Mouse (Mus musculus) C2C12 (cell line): Measurements from ENCODE around the gene Higd2a. TPM values are rescaled to one million over a fixed set of nuclear protein-coding genes. Genes with fewer than 3 reads are reported as not detected.

Experiments used
- H3K27me3 ChIP-seq: one replicate; pipeline ENCODE4 v1.6.1; 2011; ENCODE audit not compliant: control insufficient read depth, insufficient read depth, insufficient read length
- H3K36me3 ChIP-seq: one replicate; pipeline ENCODE4 v1.6.1; 2011; ENCODE audit not compliant: control insufficient read depth, insufficient read depth
- H3K4me3 ChIP-seq: one replicate; pipeline ENCODE4 v1.5.1; 2011; ENCODE audit warnings: mild to moderate bottlenecking, control low read depth; ENCODE audit not compliant: poor library complexity, insufficient read depth, severe bottlenecking
- H3K79me2 ChIP-seq: one replicate; pipeline ENCODE4 v1.6.1; 2011; ENCODE audit not compliant: control insufficient read depth, insufficient read depth
- H3K79me3 ChIP-seq: one replicate; pipeline ENCODE4 v1.6.1; 2011; ENCODE audit warnings: low read depth, control low read depth
- H3ac ChIP-seq: one replicate; pipeline ENCODE3; 2011; ENCODE audit warnings: low read depth; ENCODE audit not compliant: control insufficient read depth, insufficient read length
- CEBPB ChIP-seq: IDR thresholded peaks from one replicate; pipeline ENCODE4 v1.6.1; 2011; ENCODE audit warnings: low read depth, mild to moderate bottlenecking, control low read depth, moderate library complexity
- CTCF ChIP-seq: IDR thresholded peaks from one replicate; pipeline ENCODE4 v1.5.1; 2011; ENCODE audit not compliant: control insufficient read depth, insufficient read depth, insufficient read length
- FOSL1 ChIP-seq: IDR thresholded peaks from one replicate; pipeline ENCODE4 v1.8.0; 2011; ENCODE audit warnings: mild to moderate bottlenecking, low read length; ENCODE audit not compliant: poor library complexity, insufficient read depth, severe bottlenecking
- MAX ChIP-seq: IDR thresholded peaks from one replicate; pipeline ENCODE4 v1.6.1; 2011; ENCODE audit warnings: mild to moderate bottlenecking, control low read depth
- MYOD1 ChIP-seq: IDR thresholded peaks from one replicate; pipeline ENCODE4 v1.6.1; 2011; ENCODE audit warnings: low read depth; ENCODE audit not compliant: control insufficient read depth, insufficient read length
- MYOG ChIP-seq: IDR thresholded peaks from one replicate; pipeline ENCODE4 v1.6.1; 2011; ENCODE audit not compliant: control insufficient read depth, insufficient read length; ENCODE audit errors: extremely low read depth
- USF1 ChIP-seq: IDR thresholded peaks from one replicate; pipeline ENCODE4 v1.6.1; 2011; ENCODE audit warnings: low read depth, mild to moderate bottlenecking, control low read depth, moderate library complexity
- polyA plus RNA-seq: library from polyadenylated mRNA; unstranded; fragments of >200 nt; fragmentation: generic; extraction: Trizol; gene quantifications from one replicate; pipeline ENCODE4 v1.2.1, GENCODE M21; 2012; ENCODE audit warnings: missing spikeins

Gene Higd2a
- polyA plus RNA-seq, 1 experiment = 144 TPM

DNA sequence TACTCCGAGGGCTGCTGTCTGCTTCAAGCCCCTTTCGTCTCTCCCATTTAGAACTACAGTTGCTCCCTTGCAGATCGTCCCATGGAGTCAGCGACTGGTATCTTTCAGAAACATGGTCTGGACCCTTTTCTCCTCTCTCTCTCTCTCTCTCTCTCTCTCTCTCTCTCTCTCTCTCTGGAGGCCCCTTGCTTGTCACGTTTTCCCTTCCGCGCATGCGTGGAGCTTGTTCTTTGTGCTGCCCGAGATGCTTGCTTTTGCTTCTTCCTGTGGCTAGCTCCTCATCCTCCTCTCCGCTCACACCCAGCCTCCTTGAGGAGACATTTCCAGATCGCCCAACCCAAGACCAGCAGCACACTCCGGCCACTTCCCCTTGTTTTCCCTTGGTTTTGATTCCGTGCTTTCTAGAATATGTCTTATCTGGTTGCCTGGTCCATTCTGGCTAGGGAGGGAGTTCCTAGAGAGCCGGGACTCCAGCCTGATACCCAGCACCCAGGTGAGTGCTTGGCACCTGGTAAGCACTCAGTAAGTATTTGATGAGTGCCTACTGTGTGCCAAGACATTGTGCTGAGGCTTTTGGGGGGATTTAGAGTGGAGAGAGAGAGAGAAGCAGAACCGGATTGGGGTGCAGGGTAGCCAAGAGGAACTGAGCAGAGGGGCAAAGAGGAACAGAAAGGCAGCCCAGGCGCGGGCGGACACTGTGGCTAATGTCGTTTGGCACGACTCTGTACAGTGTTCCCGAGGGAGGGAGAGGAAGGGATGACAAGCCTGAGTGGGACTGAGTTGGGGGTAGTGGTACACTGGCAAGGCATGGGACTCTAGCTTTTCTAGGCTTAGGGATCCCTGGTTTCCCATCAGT lies 12.1 kb upstream of the Higd2a start:
- Histone ChIP-seq H3K79me2 (no peaks in the 10 kb centered on the region), H3ac (no peak overlapping the region), H3K36me3 (peaks cover 19% of the 10 kb centered on the region), H3K79me3 (peaks cover 2% of the 10 kb centered on the region), H3K27me3 (no peaks in the 10 kb centered on the region), H3K4me3 (no peak overlapping the region)
- TF ChIP-seq CTCF (no peak), FOSL1 (no peak), CEBPB (no peak), MYOG (no peak), USF1 (no peak), MAX (no peak), MYOD1 (no peak)

DNA sequence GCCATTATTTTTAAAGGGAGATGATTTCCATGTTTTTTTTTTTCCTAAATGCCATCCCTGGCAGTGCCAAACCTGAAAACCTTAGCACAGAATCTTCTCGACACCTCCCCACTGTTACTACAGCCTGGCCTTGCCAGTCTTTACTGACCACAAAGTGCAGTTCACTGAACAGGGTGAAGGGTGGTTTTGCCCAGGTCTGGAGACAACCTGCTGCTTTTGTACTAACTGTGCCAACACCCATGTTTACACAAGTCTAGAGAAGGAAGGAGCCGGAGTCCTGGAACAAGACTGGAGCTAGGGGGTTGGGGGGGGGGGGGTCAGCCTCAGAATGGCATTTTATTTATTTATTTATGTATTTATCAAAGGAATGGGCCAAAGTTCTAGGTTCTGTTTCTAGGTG lies 8.6 kb upstream of the Higd2a start:
- peaks cover 50% of the 10 kb centered on the region for H3K36me3 ChIP-seq

DNA sequence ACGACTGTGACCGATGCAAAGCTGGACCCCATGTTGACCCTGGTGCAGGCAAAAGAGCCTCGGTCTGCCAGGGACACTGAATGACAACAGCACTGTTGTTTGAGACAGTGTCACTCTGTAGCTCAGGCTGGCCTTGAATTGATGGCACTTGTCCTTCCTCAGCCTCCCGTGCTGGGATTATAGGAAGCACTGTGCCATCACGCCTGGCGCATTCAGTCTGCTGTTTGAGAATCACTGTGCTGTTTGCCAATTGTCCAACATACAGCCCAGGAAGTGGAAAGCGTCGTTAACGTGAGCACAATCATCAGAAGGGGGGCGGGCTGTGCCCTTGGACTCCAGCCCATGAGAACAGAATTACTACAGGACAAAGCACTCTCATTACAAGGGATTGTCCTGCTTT lies 7.9 kb upstream of the Higd2a start:
- TF ChIP-seq FOSL1 (no peak), MYOG (no peak), MYOD1 (no peak), MAX (no peak), CEBPB (no peak), CTCF (no peak), USF1 (no peak)
- H3K36me3 ChIP-seq = peaks cover 58% of the 10 kb centered on the region
- no peaks in the 10 kb centered on the region for H3K27me3 ChIP-seq
- H3K79me2 ChIP-seq = peaks cover 11% of the 10 kb centered on the region
- no peaks in the 10 kb centered on the region for H3K79me3 ChIP-seq
- H3K4me3 ChIP-seq = no peak overlapping the region
- H3ac ChIP-seq = no peak overlapping the region

More for the DNA sequence above, 8.6 kb upstream of the Higd2a start:
- H3K27me3 ChIP-seq = no peaks in the 10 kb centered on the region
- H3K79me3 ChIP-seq = no peaks in the 10 kb centered on the region
- no peak for TF ChIP-seq CTCF
- H3ac ChIP-seq = no peak overlapping the region
- H3K4me3 ChIP-seq = no peak overlapping the region
- peaks cover 7% of the 10 kb centered on the region for H3K79me2 ChIP-seq

DNA sequence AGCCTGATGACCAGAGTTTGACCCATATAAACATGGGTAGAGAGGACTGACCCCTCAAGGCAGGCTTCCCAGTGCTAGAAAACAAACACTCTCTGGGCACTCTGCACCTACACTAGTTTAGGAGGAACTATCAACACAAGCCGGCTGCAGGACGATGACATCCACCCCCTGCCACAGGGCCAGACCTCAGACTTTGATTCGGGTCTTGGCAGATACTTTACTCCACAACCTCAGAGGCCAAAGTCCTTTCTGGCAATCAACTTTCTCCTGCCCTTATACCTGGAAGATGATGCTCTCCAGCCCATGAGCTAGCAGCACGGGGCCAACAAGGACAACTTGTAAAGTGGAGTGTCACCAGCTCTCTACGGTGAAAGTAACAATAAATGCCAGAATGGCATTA lies 7.1 kb upstream of the Higd2a start:
- TF ChIP-seq MYOG (no peak), FOSL1 (no peak), USF1 (no peak), CTCF (no peak), CEBPB (no peak)
- no peak overlapping the region for H3ac ChIP-seq
- no peak overlapping the region for H3K4me3 ChIP-seq
- H3K27me3 ChIP-seq = no peaks in the 10 kb centered on the region
- peaks cover 65% of the 10 kb centered on the region for H3K36me3 ChIP-seq
- peaks cover 19% of the 10 kb centered on the region for H3K79me2 ChIP-seq
- no peaks in the 10 kb centered on the region for H3K79me3 ChIP-seq

DNA sequence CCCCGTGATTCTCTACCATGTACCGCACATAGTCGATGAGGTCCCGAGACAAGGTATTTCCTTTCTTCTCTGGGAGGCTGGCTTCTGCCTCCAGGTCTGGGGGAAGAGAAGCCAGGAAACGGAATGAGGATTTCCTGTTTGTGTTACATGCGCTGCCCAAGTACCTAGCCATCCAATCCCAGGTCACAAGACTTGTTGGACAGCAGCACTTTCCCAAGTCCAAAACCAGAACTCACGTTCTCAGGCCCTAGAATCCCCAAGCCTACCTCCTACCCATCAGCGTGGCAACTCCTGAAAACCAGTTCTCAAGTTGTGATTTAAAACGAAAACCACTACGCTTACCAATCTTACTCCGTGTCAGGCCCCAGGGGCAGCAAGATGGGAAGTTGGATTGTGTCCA lies 4.2 kb upstream of the Higd2a start:
- no peak overlapping the region for H3K4me3 ChIP-seq
- no peak overlapping the region for H3ac ChIP-seq
- peaks cover 17% of the 10 kb centered on the region for H3K79me3 ChIP-seq
- no peak for TF ChIP-seq CTCF
- no peak for TF ChIP-seq CEBPB
- TF ChIP-seq MAX = no peak
- no peak for TF ChIP-seq MYOG
- no peak for TF ChIP-seq MYOD1
- no peak for TF ChIP-seq FOSL1
- peaks cover 47% of the 10 kb centered on the region for H3K79me2 ChIP-seq
- peaks cover 74% of the 10 kb centered on the region for H3K36me3 ChIP-seq
- no peaks in the 10 kb centered on the region for H3K27me3 ChIP-seq

DNA sequence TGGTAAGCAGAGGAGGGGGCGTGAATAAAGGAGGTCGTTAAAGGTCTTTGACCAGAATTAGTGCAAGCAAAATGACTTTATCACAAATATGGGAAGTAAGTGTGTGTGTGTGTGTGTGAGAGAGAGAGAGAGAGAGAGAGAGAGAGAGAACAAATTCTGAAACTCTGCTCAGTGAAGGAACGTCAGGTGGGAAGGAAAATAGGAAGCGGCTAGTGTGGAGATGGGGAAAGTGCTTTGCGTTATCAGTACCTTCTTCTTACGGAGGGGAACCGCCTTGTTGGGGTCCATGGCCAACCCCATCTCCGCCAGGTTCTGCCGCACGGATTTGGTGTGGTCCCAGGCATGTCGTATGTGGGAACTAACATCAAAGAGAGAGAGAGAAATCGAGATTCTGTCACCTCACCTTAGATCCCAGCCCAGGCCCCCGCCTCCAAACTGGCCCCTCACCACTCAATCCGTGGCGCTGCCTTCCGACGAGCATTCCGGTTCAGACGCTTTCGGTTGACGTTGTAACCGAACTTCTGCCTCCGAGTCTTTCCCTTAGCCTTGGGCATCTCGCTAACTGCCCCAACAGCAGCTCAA lies 502 bp upstream of the Higd2a start:
- Histone ChIP-seq H3K4me3 (peak overlapping the region; percentile 79), H3K27me3 (no peaks in the 10 kb centered on the region), H3ac (peak overlapping the region; percentile 74), H3K36me3 (peaks cover 42% of the 10 kb centered on the region), H3K79me3 (peaks cover 21% of the 10 kb centered on the region), H3K79me2 (peaks cover 72% of the 10 kb centered on the region)
- no peak for TF ChIP-seq MAX
- TF ChIP-seq CTCF = no peak
- no peak for TF ChIP-seq MYOG
- no peak for TF ChIP-seq CEBPB
- no peak for TF ChIP-seq FOSL1
- TF ChIP-seq MYOD1 = no peak
